10 mouse cellular contexts compared by ENCODE assay signal in genomic region chr7:99158904-99159303, GRCm38 (mm10).
"Had no signal": no experiment of that assay in that cellular context is flagged by ENCODE, and none has a peak within 500 bp of the region (broad histone marks: within the 10 kb centered on the region; RNA-seq: fewer than 3 reads in every experiment).

No protein-coding gene starts in this region.

- H3K27me3 ChIP-seq: limb, embryonic 12.5 days; midbrain, embryonic 15.5 days; neural tube, embryonic 13.5 days had no signal

- H3K4me3 ChIP-seq: layer of hippocampus, adult 2 months; limb, embryonic 12.5 days; megakaryocyte, embryonic 14.5 days; midbrain, embryonic 15.5 days; neural tube, embryonic 13.5 days had no signal

- DNase-seq: kidney, postnatal 10 days; kidney, postnatal 4 days; liver; thymus, adult 18-20 months; thymus, postnatal 14 days had no signal

- ATAC-seq: midbrain, embryonic 15.5 days had no signal

- H3K27ac ChIP-seq: layer of hippocampus, adult 2 months; limb, embryonic 12.5 days; midbrain, embryonic 15.5 days; neural tube, embryonic 13.5 days had no signal

- H3K36me3 ChIP-seq: limb, embryonic 12.5 days; midbrain, embryonic 15.5 days; neural tube, embryonic 13.5 days had no signal

- H3K9me3 ChIP-seq: limb, embryonic 12.5 days; megakaryocyte, embryonic 14.5 days; midbrain, embryonic 15.5 days; neural tube, embryonic 13.5 days had no signal
